Mouse (Mus musculus): ENCODE results near the gene Ssxb9. TPM values are rescaled to one million over a fixed set of nuclear protein-coding genes. Genes with fewer than 3 reads are reported as not detected.

Ssxb9 gene
- polyA plus RNA-seq (2015; fragmentation: Illumina TruSeq; extraction: RNeasy Lipid Tissue Mini Kit (QIAGEN cat#74804); ENCODE audit: insufficient read depth, low replicate concordance) = not detected

DNA sequence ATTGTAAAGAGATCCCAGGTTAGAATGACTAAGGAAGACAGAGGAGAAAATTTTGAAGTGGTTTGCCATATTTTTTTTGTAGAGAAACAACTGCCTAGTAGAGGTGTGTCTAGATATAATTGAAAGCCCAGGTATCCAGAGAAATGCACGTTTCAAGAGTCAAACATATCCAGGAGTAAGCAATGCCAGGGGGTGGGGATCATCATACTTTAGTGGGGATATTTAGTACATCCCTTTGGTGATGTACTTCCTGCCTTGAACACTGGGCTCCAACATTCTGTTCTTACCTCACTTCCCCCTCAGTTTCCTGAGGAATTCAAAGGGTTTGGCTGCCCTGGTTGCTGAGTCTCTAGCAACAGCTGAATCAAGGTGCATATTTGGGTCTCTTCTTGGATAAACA lies at the start of gene Ssxb9:
TSS of gene Ssxb9 (plus strand) at position 301 of the 400 bp plus-strand sequence.

DNA sequence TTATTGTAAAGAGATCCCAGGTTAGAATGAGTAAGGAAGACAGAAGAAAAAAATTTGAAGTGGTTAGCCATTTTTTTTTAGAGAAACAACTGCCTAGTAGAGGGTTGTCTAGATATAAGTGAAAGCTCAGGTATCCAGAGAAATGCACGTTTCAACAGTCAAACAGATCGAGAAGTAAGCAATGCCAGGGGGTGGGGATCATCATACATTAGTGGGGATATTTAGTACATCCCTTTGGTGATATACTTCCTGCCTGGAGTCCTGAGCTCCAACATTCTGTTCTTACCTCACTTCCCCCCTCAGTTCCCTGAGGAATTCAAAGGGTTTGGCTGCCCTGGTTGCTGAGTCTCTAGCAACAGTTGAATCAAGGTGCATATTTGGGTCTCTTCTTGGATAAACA lies 39.7 kb upstream of the Ssxb9 start, which contains the start of gene Ssxb10:
TSS of gene Ssxb10 (plus strand) at position 301 of the 400 bp plus-strand sequence.

DNA sequence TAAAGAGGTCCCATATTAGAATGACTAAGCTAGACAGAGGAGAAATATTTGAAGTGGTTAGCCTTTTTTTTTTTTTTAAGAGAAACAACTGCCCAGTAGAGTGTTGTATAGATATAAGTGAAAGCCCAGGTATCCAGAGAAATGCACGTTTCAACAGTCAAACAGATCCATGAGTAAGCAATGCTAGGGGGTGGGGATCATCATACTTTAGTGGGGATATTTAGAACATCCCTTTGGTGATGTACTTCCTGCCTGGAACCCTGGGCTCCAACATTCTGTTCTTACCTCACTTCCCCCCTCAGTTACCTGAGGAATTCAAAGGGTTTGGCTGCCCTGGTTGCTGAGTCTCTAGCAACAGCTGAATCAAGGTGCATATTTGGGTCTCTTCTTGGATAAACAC lies 46.2 kb downstream of the Ssxb9 start, which contains the start of gene Ssxb1:
TSS of gene Ssxb1 (plus strand) at position 301 of the 400 bp plus-strand sequence.

Other genes with a start within 250 kb of the Ssxb9 start
- gene Wdr13, start 234.1 kb upstream of the Ssxb9 start, polyA plus RNA-seq (2015; fragmentation: Illumina TruSeq; extraction: RNeasy Lipid Tissue Mini Kit (QIAGEN cat#74804); ENCODE audit: insufficient read depth, low replicate concordance) = 44.9 TPM
- 722 TPM for gene Rbm3, start 221.1 kb upstream of the Ssxb9 start, polyA plus RNA-seq (2015; fragmentation: Illumina TruSeq; extraction: RNeasy Lipid Tissue Mini Kit (QIAGEN cat#74804); ENCODE audit: insufficient read depth, low replicate concordance)
- gene Tbc1d25, start 190.8 kb upstream of the Ssxb9 start, polyA plus RNA-seq (2015; fragmentation: Illumina TruSeq; extraction: RNeasy Lipid Tissue Mini Kit (QIAGEN cat#74804); ENCODE audit: insufficient read depth, low replicate concordance) = 6.9 TPM
- gene Ebp, start 173.5 kb upstream of the Ssxb9 start, polyA plus RNA-seq (2015; fragmentation: Illumina TruSeq; extraction: RNeasy Lipid Tissue Mini Kit (QIAGEN cat#74804); ENCODE audit: insufficient read depth, low replicate concordance) = 35.9 TPM
- gene Porcn, start 160.5 kb upstream of the Ssxb9 start, polyA plus RNA-seq (2015; fragmentation: Illumina TruSeq; extraction: RNeasy Lipid Tissue Mini Kit (QIAGEN cat#74804); ENCODE audit: insufficient read depth, low replicate concordance) = 1.4 TPM
- gene Ftsj1, start 114.6 kb upstream of the Ssxb9 start, polyA plus RNA-seq (2015; fragmentation: Illumina TruSeq; extraction: RNeasy Lipid Tissue Mini Kit (QIAGEN cat#74804); ENCODE audit: insufficient read depth, low replicate concordance) = 15.5 TPM
- gene Slc38a5, start 95.8 kb upstream of the Ssxb9 start, polyA plus RNA-seq (2015; fragmentation: Illumina TruSeq; extraction: RNeasy Lipid Tissue Mini Kit (QIAGEN cat#74804); ENCODE audit: insufficient read depth, low replicate concordance) = 3.4 TPM
- not detected for gene Ssxb10, start 39.6 kb upstream of the Ssxb9 start, polyA plus RNA-seq (2015; fragmentation: Illumina TruSeq; extraction: RNeasy Lipid Tissue Mini Kit (QIAGEN cat#74804); ENCODE audit: insufficient read depth, low replicate concordance)
- not detected for gene Ssxb1, start 46.3 kb downstream of the Ssxb9 start, polyA plus RNA-seq (2015; fragmentation: Illumina TruSeq; extraction: RNeasy Lipid Tissue Mini Kit (QIAGEN cat#74804); ENCODE audit: insufficient read depth, low replicate concordance)
- gene Ssxb2, start 94.7 kb downstream of the Ssxb9 start, polyA plus RNA-seq (2015; fragmentation: Illumina TruSeq; extraction: RNeasy Lipid Tissue Mini Kit (QIAGEN cat#74804); ENCODE audit: insufficient read depth, low replicate concordance) = not detected
- not detected for gene Gm14459, start 158.0 kb downstream of the Ssxb9 start, polyA plus RNA-seq (2015; fragmentation: Illumina TruSeq; extraction: RNeasy Lipid Tissue Mini Kit (QIAGEN cat#74804); ENCODE audit: insufficient read depth, low replicate concordance)
- gene Ssxb6, start 181.3 kb downstream of the Ssxb9 start, polyA plus RNA-seq (2015; fragmentation: Illumina TruSeq; extraction: RNeasy Lipid Tissue Mini Kit (QIAGEN cat#74804); ENCODE audit: insufficient read depth, low replicate concordance) = not detected
- not detected for gene Ssxb3, start 224.8 kb downstream of the Ssxb9 start, polyA plus RNA-seq (2015; fragmentation: Illumina TruSeq; extraction: RNeasy Lipid Tissue Mini Kit (QIAGEN cat#74804); ENCODE audit: insufficient read depth, low replicate concordance)

Measured in spleen, adult 10 weeks (tissue).